Mouse (Mus musculus): ENCODE data around the gene Zbtb8os. TPM values are rescaled to one million over a fixed set of nuclear protein-coding genes. Genes with fewer than 3 reads are reported as not detected.

The Zbtb8os gene
- polyA plus RNA-seq, 1 experiment from 2014 or later, result 22.5 TPM

DNA sequence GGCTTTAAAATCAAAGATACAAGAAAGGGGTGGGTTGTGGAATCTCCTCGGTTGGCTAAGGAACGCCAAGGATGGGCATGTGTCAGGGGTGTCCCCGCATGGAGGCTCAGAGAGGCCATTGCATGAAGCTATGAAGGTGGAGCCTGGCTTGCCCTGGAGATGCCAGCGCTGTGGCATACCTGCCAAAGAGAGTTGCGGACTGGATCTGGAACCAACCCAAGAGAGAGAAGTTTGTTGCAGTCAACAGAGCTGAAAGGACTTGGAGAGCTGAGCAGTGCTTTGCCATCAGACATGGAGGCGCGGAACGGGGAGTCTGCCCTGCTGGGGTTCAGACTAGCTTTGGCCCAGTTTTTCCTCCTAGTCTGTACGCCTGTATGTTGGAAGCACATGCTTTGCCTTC is 28.0 kb downstream of the Zbtb8os start:
- Histone ChIP-seq H3K9ac (ENCODE audit: low read depth, low read length) (no peak overlapping the region), H3K36me3 (ENCODE audit: control insufficient read depth, insufficient read depth) (no peaks in the 10 kb centered on the region), H3K4me2 (ENCODE audit: low read depth, low read length) (no peak overlapping the region), H3K9me3 (replicated peaks; ENCODE audit: control insufficient read depth, low read length) (no peaks in the 10 kb centered on the region), H3K4me3 (ENCODE audit: low read depth, low read length) (no peak overlapping the region), H3K27ac (ENCODE audit: low read length) (no peak overlapping the region), H3K4me1 (ENCODE audit: control insufficient read depth, low read depth, low read length) (peaks cover 5% of the 10 kb centered on the region), H3K27me3 (ENCODE audit: control insufficient read depth, insufficient read depth, low read depth, low read length) (no peaks in the 10 kb centered on the region)
- no peak for ATAC-seq (ENCODE audit: low read depth)
- WGBS (ENCODE audit: insufficient replicate concordance), result 84% methylated on average over 9 of the region's 9 CpGs

DNA sequence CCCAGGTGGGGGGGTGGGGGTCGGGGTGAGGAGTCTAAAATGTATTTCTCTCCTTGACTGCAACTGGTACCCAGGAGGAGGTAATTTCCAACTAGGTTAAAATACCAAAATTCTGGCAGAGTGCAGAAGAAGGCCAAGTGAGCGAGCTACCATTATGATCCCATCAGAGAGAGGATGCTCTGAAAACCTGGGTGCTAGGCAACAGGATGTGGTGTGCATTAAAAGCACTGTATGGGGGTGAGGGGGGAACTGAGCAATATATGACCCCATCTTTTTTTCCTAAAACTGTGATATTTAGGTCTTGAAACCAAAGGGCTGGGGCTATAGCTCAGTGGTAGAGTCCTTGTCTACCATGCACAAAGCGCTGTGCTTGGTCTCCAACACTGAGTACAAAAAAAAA is 28.9 kb downstream of the Zbtb8os start:
- no peak for ATAC-seq (ENCODE audit: low read depth)
- Histone ChIP-seq H3K4me1 (ENCODE audit: control insufficient read depth, low read depth, low read length) (peaks cover 5% of the 10 kb centered on the region), H3K4me2 (ENCODE audit: low read depth, low read length) (no peak overlapping the region), H3K9ac (ENCODE audit: low read depth, low read length) (no peak overlapping the region), H3K27me3 (ENCODE audit: control insufficient read depth, insufficient read depth, low read depth, low read length) (no peaks in the 10 kb centered on the region), H3K4me3 (ENCODE audit: low read depth, low read length) (no peak overlapping the region), H3K27ac (ENCODE audit: low read length) (no peak overlapping the region), H3K9me3 (replicated peaks; ENCODE audit: control insufficient read depth, low read length) (no peaks in the 10 kb centered on the region), H3K36me3 (ENCODE audit: control insufficient read depth, insufficient read depth) (no peaks in the 10 kb centered on the region)
- WGBS (ENCODE audit: insufficient replicate concordance), result 79% methylated on average over 3 of the region's 3 CpGs

DNA sequence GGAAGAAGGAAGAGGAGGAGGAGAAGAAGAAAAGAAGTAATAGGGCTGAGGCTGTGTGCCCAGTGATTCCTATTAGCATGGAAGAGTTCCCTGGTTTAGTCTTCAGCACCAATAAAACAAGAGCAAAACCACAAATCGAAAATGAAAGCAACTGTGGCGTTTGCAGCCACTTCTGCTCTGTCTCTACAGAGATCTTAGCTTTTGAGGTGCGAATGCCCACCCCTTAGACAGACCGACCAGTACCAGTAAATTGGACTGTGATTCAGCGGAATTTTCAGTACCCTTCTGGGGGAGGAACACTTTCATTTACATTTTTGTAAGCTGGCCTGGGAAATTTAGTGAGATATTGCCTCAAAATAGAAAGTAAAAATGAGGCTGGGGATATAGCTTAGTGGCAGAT is 29.7 kb downstream of the Zbtb8os start:
- WGBS (ENCODE audit: insufficient replicate concordance), result 49% methylated on average over 5 of the region's 5 CpGs

DNA sequence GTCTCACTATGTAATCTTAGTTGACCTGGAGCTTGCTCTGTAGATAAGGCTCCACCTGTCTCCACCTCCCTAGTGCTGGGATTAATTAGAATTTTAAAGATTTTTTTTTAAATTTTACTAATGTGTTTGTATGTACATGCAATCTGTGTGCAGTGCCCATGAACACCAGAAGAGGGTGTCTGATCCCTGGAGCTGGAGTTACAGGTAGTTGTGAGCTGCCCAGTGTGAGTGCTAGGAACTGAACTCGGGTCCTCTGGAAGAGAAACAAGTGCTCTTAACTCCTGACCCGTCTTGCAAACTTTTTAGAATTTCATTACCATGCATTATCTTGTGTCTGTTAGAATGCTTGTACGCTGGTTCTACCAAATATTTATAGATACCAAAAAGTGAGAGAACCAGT is 35.9 kb downstream of the Zbtb8os start:
- H3K9ac ChIP-seq (ENCODE audit: low read depth, low read length), result no peak overlapping the region
- H3K9me3 ChIP-seq (replicated peaks; ENCODE audit: control insufficient read depth, low read length), result no peaks in the 10 kb centered on the region
- H3K4me2 ChIP-seq (ENCODE audit: low read depth, low read length), result no peak overlapping the region
- WGBS (ENCODE audit: insufficient replicate concordance), result 80% methylated on average over 3 of the region's 3 CpGs
- no peaks in the 10 kb centered on the region for H3K36me3 ChIP-seq (ENCODE audit: control insufficient read depth, insufficient read depth)
- H3K4me1 ChIP-seq (ENCODE audit: control insufficient read depth, low read depth, low read length), result peaks cover 15% of the 10 kb centered on the region
- no peak overlapping the region for H3K4me3 ChIP-seq (ENCODE audit: low read depth, low read length)
- H3K27ac ChIP-seq (ENCODE audit: low read length), result no peak overlapping the region
- no peaks in the 10 kb centered on the region for H3K27me3 ChIP-seq (ENCODE audit: control insufficient read depth, insufficient read depth, low read depth, low read length)
- ATAC-seq (ENCODE audit: low read depth), result no peak

More for the DNA sequence above, 29.7 kb downstream of the Zbtb8os start:
- no peak overlapping the region for H3K27ac ChIP-seq (ENCODE audit: low read length)
- no peaks in the 10 kb centered on the region for H3K27me3 ChIP-seq (ENCODE audit: control insufficient read depth, insufficient read depth, low read depth, low read length)
- H3K36me3 ChIP-seq (ENCODE audit: control insufficient read depth, insufficient read depth), result no peaks in the 10 kb centered on the region
- H3K4me1 ChIP-seq (ENCODE audit: control insufficient read depth, low read depth, low read length), result peaks cover 5% of the 10 kb centered on the region
- H3K9me3 ChIP-seq (replicated peaks; ENCODE audit: control insufficient read depth, low read length), result no peaks in the 10 kb centered on the region
- ATAC-seq (ENCODE audit: low read depth), result no peak
- H3K4me2 ChIP-seq (ENCODE audit: low read depth, low read length), result peak overlapping the region; percentile 23; the same call in 1 of the 2 replicates
- H3K9ac ChIP-seq (ENCODE audit: low read depth, low read length), result peak overlapping the region; percentile 2; the same call in 1 of the 2 replicates
- H3K4me3 ChIP-seq (ENCODE audit: low read depth, low read length), result peak overlapping the region; percentile 5

- Histone ChIP-seq H3K27me3 (ENCODE audit: control insufficient read depth, insufficient read depth, low read depth, low read length) (peaks cover 3% of the 10 kb centered on the region), H3K9me3 (replicated peaks; ENCODE audit: control insufficient read depth, low read length) (no peaks in the 10 kb centered on the region), H3K27ac (ENCODE audit: low read length) (peak overlapping the region; percentile 18; the same call in 1 of the 2 replicates), H3K36me3 (ENCODE audit: control insufficient read depth, insufficient read depth) (no peaks in the 10 kb centered on the region), H3K9ac (ENCODE audit: low read depth, low read length) (no peak overlapping the region), H3K4me2 (ENCODE audit: low read depth, low read length) (no peak overlapping the region), H3K4me1 (ENCODE audit: control insufficient read depth, low read depth, low read length) (peaks cover 21% of the 10 kb centered on the region), H3K4me3 (ENCODE audit: low read depth, low read length) (no peak overlapping the region)
- ATAC-seq (ENCODE audit: low read depth), result no peak
- WGBS (ENCODE audit: insufficient replicate concordance), result 48% methylated on average over 8 of the region's 8 CpGs
Measured at GRCm38 (mm10) chr4:129373202-129373976, 37.9 kb downstream of the Zbtb8os start.

GRCm38 (mm10) chr4:129374219-129374755 is 38.8 kb downstream of the Zbtb8os start:
- Histone ChIP-seq H3K9ac (ENCODE audit: low read depth, low read length) (no peak overlapping the region), H3K9me3 (replicated peaks; ENCODE audit: control insufficient read depth, low read length) (no peaks in the 10 kb centered on the region), H3K27me3 (ENCODE audit: control insufficient read depth, insufficient read depth, low read depth, low read length) (peaks cover 6% of the 10 kb centered on the region), H3K4me3 (ENCODE audit: low read depth, low read length) (no peak overlapping the region), H3K36me3 (ENCODE audit: control insufficient read depth, insufficient read depth) (no peaks in the 10 kb centered on the region), H3K27ac (ENCODE audit: low read length) (no peak overlapping the region), H3K4me2 (ENCODE audit: low read depth, low read length) (no peak overlapping the region), H3K4me1 (ENCODE audit: control insufficient read depth, low read depth, low read length) (peaks cover 21% of the 10 kb centered on the region)
- WGBS (ENCODE audit: insufficient replicate concordance), result 46% methylated on average over 11 of the region's 11 CpGs
- ATAC-seq (ENCODE audit: low read depth), result no peak

DNA sequence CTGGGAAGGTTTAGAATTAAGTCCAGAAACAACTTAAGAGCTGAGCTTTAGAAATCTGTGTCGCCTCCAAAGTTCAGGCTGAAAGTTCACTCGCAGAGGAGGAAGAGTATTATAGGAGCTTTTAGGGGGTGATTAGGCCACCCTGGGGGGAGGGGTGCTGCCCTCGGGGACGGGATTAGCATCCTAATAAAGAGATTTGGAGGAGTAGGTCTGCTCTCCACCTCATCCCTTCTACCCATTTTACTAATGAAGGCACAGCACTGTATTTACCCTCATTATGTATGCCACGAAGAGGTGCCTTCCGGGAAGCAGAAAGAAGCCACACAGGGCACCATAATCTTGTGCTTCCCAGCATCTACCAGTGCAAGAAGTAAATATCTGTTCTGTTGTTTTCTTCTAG is 39.5 kb downstream of the Zbtb8os start:
- H3K4me2 ChIP-seq (ENCODE audit: low read depth, low read length), result no peak overlapping the region
- peaks cover 21% of the 10 kb centered on the region for H3K4me1 ChIP-seq (ENCODE audit: control insufficient read depth, low read depth, low read length)
- 52% methylated on average over 6 of the region's 6 CpGs for WGBS (ENCODE audit: insufficient replicate concordance)
- H3K36me3 ChIP-seq (ENCODE audit: control insufficient read depth, insufficient read depth), result no peaks in the 10 kb centered on the region
- peaks cover 6% of the 10 kb centered on the region for H3K27me3 ChIP-seq (ENCODE audit: control insufficient read depth, insufficient read depth, low read depth, low read length)
- H3K27ac ChIP-seq (ENCODE audit: low read length), result no peak overlapping the region
- H3K4me3 ChIP-seq (ENCODE audit: low read depth, low read length), result no peak overlapping the region
- no peak overlapping the region for H3K9ac ChIP-seq (ENCODE audit: low read depth, low read length)
- no peak for ATAC-seq (ENCODE audit: low read depth)
- no peaks in the 10 kb centered on the region for H3K9me3 ChIP-seq (replicated peaks; ENCODE audit: control insufficient read depth, low read length)

DNA sequence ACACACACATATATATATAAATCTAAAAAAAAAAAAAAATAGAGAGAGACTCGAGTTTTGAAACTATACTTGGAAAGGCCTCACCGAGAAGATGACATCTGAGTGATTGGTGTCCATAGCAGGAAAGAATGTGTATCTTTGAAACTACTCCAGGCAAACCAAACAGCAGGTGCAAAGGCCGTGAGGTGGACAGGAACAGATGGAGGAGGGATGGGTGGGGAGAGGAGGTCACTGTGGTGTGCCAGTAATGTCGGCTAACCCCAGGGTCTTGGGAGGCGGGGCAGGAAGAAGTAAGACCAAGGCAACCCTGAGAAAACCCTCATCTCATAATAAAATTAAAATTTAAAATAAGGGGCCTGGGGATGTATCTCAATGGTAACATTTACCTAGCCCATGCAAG is 40.3 kb downstream of the Zbtb8os start:
- no peaks in the 10 kb centered on the region for H3K9me3 ChIP-seq (replicated peaks; ENCODE audit: control insufficient read depth, low read length)
- H3K36me3 ChIP-seq (ENCODE audit: control insufficient read depth, insufficient read depth), result no peaks in the 10 kb centered on the region
- no peak for ATAC-seq (ENCODE audit: low read depth)
- H3K27me3 ChIP-seq (ENCODE audit: control insufficient read depth, insufficient read depth, low read depth, low read length), result peaks cover 6% of the 10 kb centered on the region
- peaks cover 21% of the 10 kb centered on the region for H3K4me1 ChIP-seq (ENCODE audit: control insufficient read depth, low read depth, low read length)
- 65% methylated on average over 5 of the region's 5 CpGs for WGBS (ENCODE audit: insufficient replicate concordance)
- no peak overlapping the region for H3K4me2 ChIP-seq (ENCODE audit: low read depth, low read length)
- H3K27ac ChIP-seq (ENCODE audit: low read length), result no peak overlapping the region
- H3K4me3 ChIP-seq (ENCODE audit: low read depth, low read length), result no peak overlapping the region
- no peak overlapping the region for H3K9ac ChIP-seq (ENCODE audit: low read depth, low read length)

DNA sequence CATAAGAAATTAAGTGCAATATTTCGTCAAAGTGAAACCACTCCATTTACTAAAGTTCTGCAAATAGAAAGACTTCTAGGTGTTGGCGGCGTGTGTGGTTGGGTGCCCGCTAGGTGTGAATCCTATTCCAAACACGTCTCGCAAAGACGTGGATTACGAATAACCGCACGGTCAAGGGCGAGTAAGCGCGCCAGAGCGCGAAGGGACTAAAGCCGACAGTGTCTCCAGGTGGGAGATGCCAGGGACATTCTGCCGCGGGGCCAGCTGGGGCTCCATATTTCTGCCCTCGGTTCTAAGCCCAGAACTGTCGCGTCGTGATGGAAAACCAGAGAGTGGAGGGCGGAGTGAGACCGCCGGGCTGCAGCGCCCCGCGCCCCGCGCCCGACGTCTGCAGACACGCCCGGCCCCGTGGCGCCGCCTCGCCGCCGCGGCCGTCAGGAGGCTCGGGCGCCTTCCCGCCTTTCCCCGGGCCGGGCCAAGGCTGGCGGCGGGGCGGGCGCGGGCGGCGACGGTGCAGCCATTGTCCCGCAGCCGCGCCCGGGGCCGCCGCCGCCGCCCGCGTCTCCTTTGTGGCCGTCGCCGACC is 41.6 kb downstream of the Zbtb8os start:
- peak overlapping the region; percentile 77 for H3K4me3 ChIP-seq (ENCODE audit: low read depth, low read length)
- H3K36me3 ChIP-seq (ENCODE audit: control insufficient read depth, insufficient read depth), result no peaks in the 10 kb centered on the region
- H3K9me3 ChIP-seq (replicated peaks; ENCODE audit: control insufficient read depth, low read length), result no peaks in the 10 kb centered on the region
- ATAC-seq (ENCODE audit: low read depth), result peak; percentile 78
- H3K4me1 ChIP-seq (ENCODE audit: control insufficient read depth, low read depth, low read length), result peaks cover 21% of the 10 kb centered on the region
- WGBS (ENCODE audit: insufficient replicate concordance), result under 1% methylated on average over 53 of the region's 68 CpGs
- H3K9ac ChIP-seq (ENCODE audit: low read depth, low read length), result peak overlapping the region; percentile 80
- H3K27me3 ChIP-seq (ENCODE audit: control insufficient read depth, insufficient read depth, low read depth, low read length), result peaks cover 6% of the 10 kb centered on the region
- H3K27ac ChIP-seq (ENCODE audit: low read length), result peak overlapping the region; percentile 48
- H3K4me2 ChIP-seq (ENCODE audit: low read depth, low read length), result peak overlapping the region; percentile 96

All from liver, embryonic 16.5 days (tissue).